Mouse (Mus musculus) heart, embryonic 11.5 days (tissue): ENCODE data around the gene Smarca2. TPM values are rescaled to one million over a fixed set of nuclear protein-coding genes. Genes with fewer than 3 reads are reported as not detected.

Experiments
- ATAC-seq: fragments of 200-750 bp; cut with Nextera tagmentation; replicated peaks from 2 replicates; pipeline ENCODE4 v1.8.0; 2017; ENCODE audit warnings: moderate library complexity; ENCODE audit not compliant: insufficient number of reproducible peaks, low FRiP score, low TSS enrichment
- H3K27ac ChIP-seq: fragments of 300-500 bp; sonication (generic); 2 replicates; pipeline ENCODE4 v1.5.1; 2014; ENCODE audit warnings: mild to moderate bottlenecking, low read depth, low read length
- H3K27me3 ChIP-seq: fragments of 300-500 bp; sonication (generic); 2 replicates; pipeline ENCODE4 v1.6.1; 2014; ENCODE audit warnings: mild to moderate bottlenecking, low read length, mixed read lengths; ENCODE audit not compliant: control insufficient read depth, insufficient read depth
- H3K36me3 ChIP-seq: fragments of 300-500 bp; sonication (generic); 2 replicates; pipeline ENCODE4 v1.6.1; 2014; ENCODE audit warnings: mild to moderate bottlenecking, low read length, moderate library complexity, mixed read lengths; ENCODE audit not compliant: control insufficient read depth, insufficient read depth
- H3K4me1 ChIP-seq: fragments of 300-500 bp; sonication (generic); 2 replicates; pipeline ENCODE4 v1.6.1; 2014; ENCODE audit warnings: low read length; ENCODE audit not compliant: control insufficient read depth, insufficient read depth
- H3K4me2 ChIP-seq: fragments of 300-500 bp; sonication (generic); 2 replicates; pipeline ENCODE4 v1.6.1; 2014; ENCODE audit warnings: mild to moderate bottlenecking, moderate library complexity
- H3K4me3 ChIP-seq: fragments of 300-500 bp; sonication (generic); 2 replicates; pipeline ENCODE4 v1.5.1; 2014; ENCODE audit warnings: low read depth, low read length
- H3K9ac ChIP-seq: fragments of 300-500 bp; sonication (generic); 2 replicates; pipeline ENCODE4 v1.6.1; 2014; ENCODE audit warnings: mild to moderate bottlenecking, low read depth, low read length, moderate library complexity
- H3K9me3 ChIP-seq: fragments of 300-500 bp; sonication (generic); replicated peaks from 2 replicates; pipeline ENCODE4 v1.6.1; 2016; ENCODE audit warnings: low read length; ENCODE audit not compliant: control insufficient read depth
- WGBS: fragments of 180-500 bp; shearing (Covaris S2); extraction: QIAGEN DNeasy Blood & Tissue Kit; methylation state at CpG from one replicate; pipeline ENCODE4 v1.1.7; 2014; ENCODE audit not compliant: insufficient replicate concordance; 5-methylcytosine and 5-hydroxymethylcytosine counted together
- polyA plus RNA-seq: library from polyadenylated mRNA; unstranded; fragments of >200 nt; fragmentation: Nextera tagmentation; extraction: Ambion mirVana; gene quantifications from 2 replicates; pipeline ENCODE4 v1.2.1, GENCODE M21; 2014

Gene Smarca2
- polyA plus RNA-seq, 1 experiment from 2014 or later: 26.6 TPM

DNA sequence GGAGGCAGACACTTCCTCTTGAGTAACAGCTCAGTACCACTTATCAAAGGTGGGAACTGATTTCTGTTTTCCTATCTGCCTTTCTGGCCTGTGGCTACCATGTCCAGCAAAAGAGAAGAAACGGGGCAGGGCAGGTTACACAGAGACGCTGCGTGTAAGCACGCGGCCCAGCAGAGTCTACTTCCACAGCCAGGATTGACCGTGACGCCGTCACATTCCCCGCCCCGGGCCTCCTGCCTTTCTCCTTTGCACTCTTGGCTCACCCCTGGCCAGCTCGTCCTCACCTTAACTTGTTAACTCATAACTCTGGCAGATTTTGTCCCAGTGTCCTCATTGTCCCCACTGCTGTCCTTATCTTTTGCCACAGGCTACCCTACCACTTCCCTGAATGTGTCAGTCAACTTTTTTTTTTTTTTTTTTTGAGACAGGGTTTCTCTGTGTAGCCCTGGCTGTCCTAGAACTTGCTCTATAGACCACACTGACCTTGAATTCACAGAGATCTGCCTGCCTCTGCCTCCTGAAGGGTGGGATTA lies 167.3 kb downstream of the Smarca2 start:
- H3K4me2 ChIP-seq: no peak overlapping the region
- H3K4me3 ChIP-seq: no peak overlapping the region
- no peaks in the 10 kb centered on the region for H3K9me3 ChIP-seq
- 89% methylated on average over 11 of the region's 11 CpGs for WGBS
- H3K4me1 ChIP-seq: no peaks in the 10 kb centered on the region
- H3K9ac ChIP-seq: no peak overlapping the region
- no peak for ATAC-seq
- H3K36me3 ChIP-seq: peaks cover 2% of the 10 kb centered on the region; the same call in 1 of the 2 replicates
- H3K27me3 ChIP-seq: no peaks in the 10 kb centered on the region
- no peak overlapping the region for H3K27ac ChIP-seq

DNA sequence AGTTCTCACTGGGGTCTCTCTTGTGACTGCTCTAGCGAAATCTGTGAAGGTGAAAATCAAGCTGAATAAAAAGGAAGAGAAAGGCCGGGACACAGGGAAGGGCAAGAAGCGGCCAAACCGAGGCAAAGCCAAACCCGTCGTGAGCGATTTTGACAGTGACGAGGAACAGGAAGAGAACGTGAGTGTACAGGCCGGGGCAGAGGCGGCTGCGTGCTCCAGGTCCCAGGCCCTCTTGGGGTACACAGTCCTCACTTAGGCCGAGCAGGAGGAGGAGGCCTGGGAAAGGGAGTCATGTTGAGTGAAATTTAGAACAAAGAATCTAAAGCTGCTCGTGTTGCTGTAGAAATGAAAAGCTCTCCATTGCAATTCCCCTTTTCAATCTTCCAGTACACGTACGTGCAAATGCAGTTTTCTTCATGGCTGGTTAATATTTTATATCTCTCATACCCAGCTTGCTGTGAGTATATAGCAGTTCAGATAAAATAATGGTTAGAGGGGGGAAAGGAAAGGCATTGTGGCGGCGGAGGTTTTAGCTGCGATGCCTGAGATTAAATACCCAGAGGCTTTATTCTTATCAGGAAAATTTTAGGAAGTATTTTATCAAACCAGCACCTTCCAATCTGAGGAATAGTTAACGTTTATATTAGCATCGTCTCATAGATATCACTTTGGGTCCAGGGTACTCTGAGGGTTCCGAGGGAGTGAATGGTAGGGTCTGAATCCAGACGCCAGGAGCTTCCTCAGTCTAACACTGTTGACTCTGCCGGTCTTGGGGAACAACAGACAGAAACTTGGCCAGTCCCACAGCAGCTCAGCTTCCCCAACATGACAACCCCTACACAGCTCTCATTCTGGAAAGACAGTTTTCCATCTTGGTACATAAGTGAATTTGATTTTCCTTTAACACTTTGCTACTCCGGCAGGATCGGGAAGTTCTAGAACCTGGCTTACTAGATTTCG lies 171.5 kb downstream of the Smarca2 start:
- Histone ChIP-seq H3K4me2 (no peak overlapping the region), H3K4me3 (no peak overlapping the region), H3K27me3 (no peaks in the 10 kb centered on the region), H3K36me3 (peaks cover 2% of the 10 kb centered on the region; the same call in 1 of the 2 replicates), H3K9ac (no peak overlapping the region), H3K4me1 (no peaks in the 10 kb centered on the region), H3K9me3 (no peaks in the 10 kb centered on the region), H3K27ac (no peak overlapping the region)
- ATAC-seq: no peak
- 60% methylated on average over 27 of the region's 27 CpGs for WGBS

DNA sequence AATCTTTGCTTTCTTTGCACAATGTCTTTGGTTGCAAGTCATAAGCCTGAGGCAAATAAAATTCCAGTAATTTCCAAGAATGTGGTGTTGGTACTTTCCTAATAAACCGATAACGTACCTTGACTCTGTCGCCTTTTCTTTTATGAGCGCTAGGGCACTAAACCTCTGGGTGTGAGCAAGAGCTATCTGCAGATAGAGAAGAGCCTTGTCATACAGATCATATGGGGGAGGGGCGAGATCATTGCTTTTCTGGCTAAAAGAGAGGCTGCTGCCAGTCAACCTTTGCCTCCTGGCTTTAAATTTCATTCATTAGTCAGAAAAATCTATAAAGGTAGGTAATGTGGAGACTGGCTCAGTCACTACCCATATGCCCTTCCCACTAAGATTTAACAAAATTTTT lies 173.3 kb downstream of the Smarca2 start:
- H3K36me3 ChIP-seq: no peaks in the 10 kb centered on the region; the same call in 1 of the 2 replicates

DNA sequence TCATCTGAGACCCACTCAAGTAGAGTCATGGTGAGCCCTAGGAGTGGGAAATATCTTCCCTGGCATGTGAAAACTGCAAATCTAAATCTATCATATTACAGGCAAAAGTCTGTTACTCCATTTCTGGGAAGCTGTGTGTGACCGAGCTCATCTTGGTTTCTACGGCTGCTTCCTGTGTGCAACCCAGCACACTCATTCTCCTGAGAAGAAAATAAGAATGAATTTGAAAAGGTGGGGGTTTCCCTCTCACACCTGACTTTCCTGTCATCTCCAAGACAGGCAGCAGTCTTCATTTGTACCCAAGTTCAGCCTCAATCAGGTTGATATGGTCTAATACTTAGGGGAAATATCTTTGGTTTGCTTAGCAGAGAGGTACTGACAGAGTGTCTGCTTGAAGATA lies 176.4 kb downstream of the Smarca2 start:
- no peak overlapping the region for H3K27ac ChIP-seq
- 87% methylated on average over 2 of the region's 2 CpGs for WGBS
- no peaks in the 10 kb centered on the region for H3K9me3 ChIP-seq
- H3K4me1 ChIP-seq: no peaks in the 10 kb centered on the region
- no peaks in the 10 kb centered on the region for H3K36me3 ChIP-seq
- H3K27me3 ChIP-seq: no peaks in the 10 kb centered on the region
- no peak overlapping the region for H3K9ac ChIP-seq
- H3K4me3 ChIP-seq: no peak overlapping the region
- no peak overlapping the region for H3K4me2 ChIP-seq
- no peak for ATAC-seq

More for the DNA sequence above, 173.3 kb downstream of the Smarca2 start:
- H3K9ac ChIP-seq: no peak overlapping the region
- H3K4me3 ChIP-seq: no peak overlapping the region
- no peak overlapping the region for H3K27ac ChIP-seq
- H3K27me3 ChIP-seq: no peaks in the 10 kb centered on the region
- ATAC-seq: no peak
- WGBS: 86% methylated on average over 5 of the region's 5 CpGs
- H3K4me1 ChIP-seq: no peaks in the 10 kb centered on the region
- no peaks in the 10 kb centered on the region for H3K9me3 ChIP-seq
- H3K4me2 ChIP-seq: no peak overlapping the region

DNA sequence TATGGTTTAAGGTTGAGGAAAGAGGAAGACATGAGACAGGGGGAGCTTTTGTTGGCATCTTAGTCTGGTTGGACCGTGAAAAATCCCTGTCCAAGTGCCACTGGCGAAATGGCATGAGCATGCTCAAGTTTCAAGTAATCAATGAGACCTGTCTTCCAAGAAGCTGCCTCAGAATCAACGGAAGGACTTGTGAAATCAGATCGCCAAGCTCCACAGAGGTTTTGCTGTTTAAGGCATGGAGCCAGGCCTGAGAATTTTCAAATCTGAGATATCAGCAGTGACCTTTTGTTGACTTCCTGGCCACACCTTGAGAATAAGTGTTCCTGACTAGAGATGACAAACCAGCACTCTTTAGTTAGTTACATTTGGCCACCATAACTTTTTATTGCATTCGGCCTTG lies 183.6 kb downstream of the Smarca2 start:
- no peak overlapping the region for H3K27ac ChIP-seq
- H3K27me3 ChIP-seq: 0 out of 2 replicates have a peak, but pooled peaks cover 3% of the 10 kb centered on the region
- no peak overlapping the region for H3K9ac ChIP-seq
- 74% methylated on average over 5 of the region's 5 CpGs for WGBS
- no peaks in the 10 kb centered on the region for H3K4me1 ChIP-seq
- no peak for ATAC-seq
- H3K4me3 ChIP-seq: no peak overlapping the region
- no peaks in the 10 kb centered on the region for H3K9me3 ChIP-seq
- no peak overlapping the region for H3K4me2 ChIP-seq
- H3K36me3 ChIP-seq: no peaks in the 10 kb centered on the region

DNA sequence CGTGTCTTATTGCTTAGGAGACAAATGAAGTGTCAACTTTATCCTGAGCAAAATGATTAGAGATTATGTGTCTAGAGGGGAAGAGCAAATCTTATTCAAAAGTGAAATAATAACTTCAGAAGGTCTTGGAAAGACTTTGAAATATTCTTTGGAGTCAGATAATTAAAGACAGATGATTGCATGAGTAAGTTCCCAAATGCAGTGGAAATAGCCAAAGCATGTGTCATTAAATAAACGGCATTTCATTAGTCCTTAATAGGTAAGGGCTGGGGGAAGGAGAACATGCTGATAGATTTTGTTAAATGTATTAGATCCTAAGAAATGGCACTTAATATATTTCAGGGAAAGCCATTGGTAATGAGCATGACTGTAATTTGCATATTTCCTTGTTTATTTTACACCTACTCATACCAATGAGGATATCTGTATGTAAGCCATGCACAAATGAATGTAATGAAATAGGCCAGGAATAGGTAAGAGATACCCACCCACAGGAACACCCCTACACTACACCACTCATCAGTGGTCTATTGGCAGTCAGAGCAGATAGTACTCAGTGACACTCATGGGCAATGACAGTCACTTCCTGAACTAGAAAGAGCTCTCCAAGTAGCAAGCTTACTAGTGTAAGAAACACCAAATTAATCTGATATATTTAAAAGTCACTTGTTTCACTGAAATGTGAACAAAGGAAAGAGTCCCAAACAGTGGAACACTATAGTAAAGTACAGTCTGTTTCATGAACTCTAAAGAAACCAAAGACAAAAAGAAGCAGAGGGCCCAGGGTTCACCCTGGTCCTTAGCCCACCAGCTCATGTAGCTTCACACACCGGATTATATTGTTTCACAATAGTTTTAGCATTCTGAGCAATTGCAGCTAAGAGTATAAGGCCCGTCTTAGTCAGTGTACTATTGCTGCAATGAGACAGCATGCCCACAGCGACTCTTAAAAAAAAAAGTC lies 185.8 kb downstream of the Smarca2 start:
- Histone ChIP-seq H3K27me3 (0 out of 2 replicates have a peak, but pooled peaks cover 3% of the 10 kb centered on the region), H3K4me2 (no peak overlapping the region), H3K9ac (no peak overlapping the region), H3K9me3 (no peaks in the 10 kb centered on the region), H3K4me3 (no peak overlapping the region), H3K36me3 (no peaks in the 10 kb centered on the region), H3K4me1 (no peaks in the 10 kb centered on the region), H3K27ac (no peak overlapping the region)
- WGBS: 78% methylated on average over 5 of the region's 5 CpGs
- no peak for ATAC-seq

DNA sequence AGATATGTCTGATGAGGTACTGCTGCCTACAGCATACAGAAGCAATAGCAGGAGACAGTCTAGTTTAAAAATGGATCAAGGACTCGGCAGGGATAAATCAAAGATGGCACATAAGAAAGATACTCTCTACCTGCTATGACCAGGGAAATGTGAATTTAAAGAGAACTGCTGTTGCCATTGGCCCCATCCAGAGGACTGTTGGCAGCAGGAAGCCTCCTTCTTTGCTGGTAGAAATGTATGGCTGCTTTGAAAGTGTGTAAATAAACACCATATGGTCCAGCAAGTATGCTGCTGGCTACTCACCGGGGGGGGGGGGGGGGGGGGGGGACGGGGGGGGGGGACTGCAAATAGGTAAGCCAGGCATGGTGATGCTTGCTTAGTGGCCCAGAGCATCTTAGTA lies 189.5 kb downstream of the Smarca2 start:
- H3K4me1 ChIP-seq: no peaks in the 10 kb centered on the region
- 65% methylated on average over 1 of the region's 3 CpGs for WGBS
- H3K4me3 ChIP-seq: no peak overlapping the region
- H3K9me3 ChIP-seq: no peaks in the 10 kb centered on the region
- no peak for ATAC-seq
- no peak overlapping the region for H3K4me2 ChIP-seq
- 0 out of 2 replicates have a peak, but pooled peaks cover 3% of the 10 kb centered on the region for H3K27me3 ChIP-seq
- H3K27ac ChIP-seq: no peak overlapping the region
- no peaks in the 10 kb centered on the region for H3K36me3 ChIP-seq
- no peak overlapping the region for H3K9ac ChIP-seq

DNA sequence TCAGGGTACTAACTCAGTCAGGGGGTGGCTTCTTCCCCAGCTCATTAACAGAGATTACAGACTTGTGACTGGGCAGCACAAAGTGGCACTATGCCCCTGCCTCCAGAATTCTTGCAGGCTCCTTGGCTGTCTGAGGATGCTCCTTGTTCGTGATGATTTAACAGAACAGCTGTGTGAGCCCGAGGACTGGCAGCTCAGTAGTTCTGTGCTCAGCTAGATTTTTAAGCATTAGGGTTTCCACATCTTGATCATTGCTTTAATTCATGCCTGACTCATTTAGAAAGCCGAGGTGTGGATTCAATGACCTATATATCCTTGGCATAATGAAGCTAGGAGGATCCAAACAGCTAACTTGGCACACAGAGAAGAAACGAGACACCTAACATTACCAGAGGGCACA lies 191.2 kb downstream of the Smarca2 start:
- Histone ChIP-seq H3K27ac (no peak overlapping the region), H3K4me3 (no peak overlapping the region), H3K27me3 (0 out of 2 replicates have a peak, but pooled peaks cover 3% of the 10 kb centered on the region), H3K36me3 (no peaks in the 10 kb centered on the region), H3K4me1 (no peaks in the 10 kb centered on the region), H3K9ac (no peak overlapping the region), H3K4me2 (no peak overlapping the region), H3K9me3 (no peaks in the 10 kb centered on the region)
- WGBS: 70% methylated on average over 4 of the region's 4 CpGs
- ATAC-seq: no peak
